Mouse (Mus musculus): ENCODE results near the gene Pes1. TPM values are rescaled to one million over a fixed set of nuclear protein-coding genes. Genes with fewer than 3 reads are reported as not detected.

Gene Pes1
- 78.9 and 81.2 TPM in 2 replicates for polyA plus RNA-seq (2014; fragmentation: Nextera tagmentation; extraction: Ambion mirVana)

DNA sequence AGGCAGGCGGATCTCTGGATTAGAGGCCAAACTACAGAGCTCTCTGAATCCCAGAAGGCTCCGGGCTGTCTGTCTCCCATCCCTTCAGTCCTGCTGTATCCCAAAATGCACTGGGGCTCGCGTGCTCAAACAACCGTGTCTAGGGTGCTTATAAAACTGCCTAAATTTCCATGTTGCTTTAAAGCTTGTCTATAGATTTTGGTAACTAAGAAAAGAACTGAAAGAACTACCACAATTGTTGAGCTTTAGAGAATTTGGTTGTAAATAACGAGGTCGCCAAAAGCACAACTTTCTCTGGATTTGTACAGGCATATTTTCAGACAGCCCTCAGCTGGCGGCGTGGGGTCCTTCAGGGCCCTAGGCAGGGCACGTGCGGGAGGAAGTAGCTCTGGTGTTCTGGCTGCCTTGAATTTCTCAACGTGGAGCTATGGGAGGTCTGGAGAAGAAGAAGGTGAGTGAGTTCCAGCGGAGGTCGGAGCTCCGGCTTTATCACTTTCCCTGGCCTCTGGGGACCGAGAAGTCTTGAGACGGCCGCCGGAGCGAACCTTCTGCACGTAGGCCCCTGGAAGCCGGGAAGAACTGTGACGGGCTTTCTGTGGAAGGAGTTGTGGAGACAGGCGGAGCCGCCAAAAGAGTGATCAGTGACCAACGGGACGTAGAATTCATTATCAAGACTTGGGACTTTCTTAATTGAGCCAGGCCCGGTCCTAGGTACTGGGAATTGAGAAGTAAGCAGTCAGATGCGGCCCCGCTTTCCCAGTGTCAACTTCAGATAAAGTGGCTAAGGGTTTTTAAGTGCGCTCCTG lies at the start of gene Pes1:
TSS of gene Pes1 (plus strand) at position 366 of the 806 bp plus-strand sequence.
- H3K36me3 ChIP-seq (replicated peaks; ENCODE audit: control insufficient read depth, insufficient read depth, low read depth, low read length), result no peaks in the 10 kb centered on the region
- peak within 1 kb of the TSS; percentile 81 for H3K4me3 ChIP-seq (ENCODE audit: low read depth, low read length)
- no peak within 1 kb of the TSS for H3K27ac ChIP-seq (replicated peaks; ENCODE audit: low read depth, low read length)
- no peaks in the 10 kb centered on the region for H3K4me1 ChIP-seq (ENCODE audit: control insufficient read depth, insufficient read depth, low read length)
- H3K27me3 ChIP-seq (ENCODE audit: control insufficient read depth, insufficient read depth, low read length), result no peaks in the 10 kb centered on the region
- H3K9ac ChIP-seq (replicated peaks; ENCODE audit: low read length), result peak within 1 kb of the TSS; percentile 85
- peak; percentile 87 for DNase-seq (ENCODE audit: low spot score)
- H3K9me3 ChIP-seq (replicated peaks; ENCODE audit: control insufficient read depth, low read length), result no peaks in the 10 kb centered on the region
- peak; percentile 85 for ATAC-seq (replicated peaks; ENCODE audit: insufficient number of reproducible peaks, low FRiP score, low TSS enrichment, low read depth)
- H3K4me2 ChIP-seq (ENCODE audit: low read depth, low read length), result peak within 1 kb of the TSS; percentile 40
- under 1% methylated on average over 31 of the region's 31 CpGs for WGBS

DNA sequence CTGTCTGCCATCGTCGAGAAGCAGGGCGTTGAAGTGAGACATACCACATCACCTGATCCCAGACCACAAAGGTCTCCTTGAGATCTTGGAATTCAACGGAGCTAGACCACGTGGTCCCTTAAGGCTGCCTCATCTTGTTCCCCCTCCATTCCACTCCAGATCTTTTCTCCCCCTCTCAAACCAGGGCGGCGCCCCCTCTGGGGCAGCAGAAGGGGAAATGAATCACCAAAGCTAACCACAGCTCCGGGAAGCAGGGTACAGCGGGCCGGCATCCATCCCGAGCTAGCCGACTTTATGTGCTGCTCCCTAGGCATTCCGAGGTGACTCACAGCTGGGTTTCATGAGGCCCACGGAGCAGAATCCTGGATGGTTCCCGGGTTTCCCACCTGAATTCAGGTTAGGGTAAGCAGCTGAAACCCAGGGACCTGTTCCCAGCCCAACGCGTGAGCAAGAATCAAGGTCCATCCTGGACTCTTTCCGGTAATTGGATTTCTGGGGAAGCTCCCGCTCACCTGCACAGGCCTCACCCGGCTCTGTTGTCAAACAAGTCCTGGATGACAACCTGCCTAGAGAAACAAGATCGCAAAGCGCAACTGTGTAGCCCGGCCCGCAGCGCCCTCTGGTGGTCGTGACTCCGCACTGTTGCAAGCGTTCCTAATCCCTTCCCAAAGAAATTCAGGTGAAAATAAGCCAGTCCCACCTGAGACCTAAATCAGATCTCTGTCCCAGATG lies 49.5 kb upstream of the Pes1 start, which contains the start of gene Slc35e4:
TSS of gene Slc35e4 (minus strand) at position 556 of the 732 bp plus-strand sequence.
- H3K36me3 ChIP-seq (replicated peaks; ENCODE audit: control insufficient read depth, insufficient read depth, low read depth, low read length), result no peaks in the 10 kb centered on the region
- ATAC-seq (replicated peaks; ENCODE audit: insufficient number of reproducible peaks, low FRiP score, low TSS enrichment, low read depth) (peak; percentile 16; the same call in 1 of the 2 replicates), DNase-seq (ENCODE audit: low spot score) (peak; percentile 87)
- WGBS, result under 1% methylated on average over 28 of the region's 28 CpGs
- H3K4me1 ChIP-seq (ENCODE audit: control insufficient read depth, insufficient read depth, low read length), result peaks cover 3% of the 10 kb centered on the region; the same call in 1 of the 2 replicates
- H3K4me2 ChIP-seq (ENCODE audit: low read depth, low read length), result peak within 1 kb of the TSS; percentile 92
- H3K9ac ChIP-seq (replicated peaks; ENCODE audit: low read length), result peak within 1 kb of the TSS; percentile 60
- peak within 1 kb of the TSS; percentile 53 for H3K4me3 ChIP-seq (ENCODE audit: low read depth, low read length)
- peak within 1 kb of the TSS; percentile 3; the same call in 1 of the 2 replicates for H3K27ac ChIP-seq (replicated peaks; ENCODE audit: low read depth, low read length)
- H3K27me3 ChIP-seq (ENCODE audit: control insufficient read depth, insufficient read depth, low read length), result peaks cover 3% of the 10 kb centered on the region
- no peaks in the 10 kb centered on the region for H3K9me3 ChIP-seq (replicated peaks; ENCODE audit: control insufficient read depth, low read length)

DNA sequence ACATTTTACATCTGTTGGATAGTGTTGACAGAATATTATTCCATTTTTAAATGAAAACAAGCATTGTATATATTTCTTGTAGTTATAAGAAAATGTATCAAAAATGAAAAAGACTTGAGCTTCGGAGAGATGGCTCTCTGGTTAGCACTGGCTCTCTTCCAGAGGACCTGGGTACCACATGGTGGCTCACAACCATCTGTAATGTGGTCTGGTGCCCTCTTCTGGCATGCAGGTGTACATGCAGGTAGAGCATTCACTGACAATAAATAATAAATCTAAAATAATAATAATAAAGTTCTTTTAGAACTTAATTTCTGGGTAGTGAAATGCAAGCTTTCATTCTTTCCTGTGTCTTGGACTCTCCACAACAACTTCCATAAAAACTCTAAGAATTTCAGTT lies 45.0 kb upstream of the Pes1 start:
- H3K4me1 ChIP-seq (ENCODE audit: control insufficient read depth, insufficient read depth, low read length), result no peaks in the 10 kb centered on the region
- H3K4me2 ChIP-seq (ENCODE audit: low read depth, low read length), result no peak overlapping the region
- H3K27me3 ChIP-seq (ENCODE audit: control insufficient read depth, insufficient read depth, low read length), result no peaks in the 10 kb centered on the region
- no peaks in the 10 kb centered on the region for H3K36me3 ChIP-seq (replicated peaks; ENCODE audit: control insufficient read depth, insufficient read depth, low read depth, low read length)
- WGBS, result 67% methylated on average over 1 of the region's 1 CpGs
- peak; percentile 33 for DNase-seq (ENCODE audit: low spot score)
- H3K9me3 ChIP-seq (replicated peaks; ENCODE audit: control insufficient read depth, low read length), result no peaks in the 10 kb centered on the region
- no peak overlapping the region for H3K27ac ChIP-seq (replicated peaks; ENCODE audit: low read depth, low read length)
- no peak overlapping the region for H3K9ac ChIP-seq (replicated peaks; ENCODE audit: low read length)
- no peak for ATAC-seq (replicated peaks; ENCODE audit: insufficient number of reproducible peaks, low FRiP score, low TSS enrichment, low read depth)
- H3K4me3 ChIP-seq (ENCODE audit: low read depth, low read length), result no peak overlapping the region

DNA sequence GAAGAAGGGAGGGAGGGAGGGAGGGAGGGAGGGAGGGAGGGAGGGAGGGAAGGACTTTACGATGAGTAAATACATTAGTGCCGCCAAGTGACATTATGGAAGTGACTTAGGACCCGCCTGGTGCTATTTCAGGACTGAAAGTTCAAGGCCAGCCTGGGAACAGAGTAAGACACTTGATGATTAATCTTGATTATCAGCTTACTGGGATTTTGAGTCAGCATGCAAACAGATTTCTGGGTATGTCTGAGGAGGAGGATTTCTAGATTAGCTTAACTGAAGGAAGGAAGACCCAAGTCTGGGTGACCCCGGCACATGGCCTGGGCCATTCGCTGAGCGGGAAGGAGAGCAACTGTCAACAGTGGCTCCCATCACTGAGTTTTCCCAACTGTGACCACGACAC lies 43.3 kb upstream of the Pes1 start:
- no peaks in the 10 kb centered on the region for H3K36me3 ChIP-seq (replicated peaks; ENCODE audit: control insufficient read depth, insufficient read depth, low read depth, low read length)
- no peaks in the 10 kb centered on the region for H3K9me3 ChIP-seq (replicated peaks; ENCODE audit: control insufficient read depth, low read length)
- H3K27ac ChIP-seq (replicated peaks; ENCODE audit: low read depth, low read length), result no peak overlapping the region
- WGBS, result 87% methylated on average over 7 of the region's 7 CpGs
- no peak overlapping the region for H3K4me2 ChIP-seq (ENCODE audit: low read depth, low read length)
- DNase-seq (ENCODE audit: low spot score) (no peak), ATAC-seq (replicated peaks; ENCODE audit: insufficient number of reproducible peaks, low FRiP score, low TSS enrichment, low read depth) (no peak)
- no peaks in the 10 kb centered on the region for H3K27me3 ChIP-seq (ENCODE audit: control insufficient read depth, insufficient read depth, low read length)
- H3K4me1 ChIP-seq (ENCODE audit: control insufficient read depth, insufficient read depth, low read length), result no peaks in the 10 kb centered on the region
- H3K9ac ChIP-seq (replicated peaks; ENCODE audit: low read length), result no peak overlapping the region
- no peak overlapping the region for H3K4me3 ChIP-seq (ENCODE audit: low read depth, low read length)

DNA sequence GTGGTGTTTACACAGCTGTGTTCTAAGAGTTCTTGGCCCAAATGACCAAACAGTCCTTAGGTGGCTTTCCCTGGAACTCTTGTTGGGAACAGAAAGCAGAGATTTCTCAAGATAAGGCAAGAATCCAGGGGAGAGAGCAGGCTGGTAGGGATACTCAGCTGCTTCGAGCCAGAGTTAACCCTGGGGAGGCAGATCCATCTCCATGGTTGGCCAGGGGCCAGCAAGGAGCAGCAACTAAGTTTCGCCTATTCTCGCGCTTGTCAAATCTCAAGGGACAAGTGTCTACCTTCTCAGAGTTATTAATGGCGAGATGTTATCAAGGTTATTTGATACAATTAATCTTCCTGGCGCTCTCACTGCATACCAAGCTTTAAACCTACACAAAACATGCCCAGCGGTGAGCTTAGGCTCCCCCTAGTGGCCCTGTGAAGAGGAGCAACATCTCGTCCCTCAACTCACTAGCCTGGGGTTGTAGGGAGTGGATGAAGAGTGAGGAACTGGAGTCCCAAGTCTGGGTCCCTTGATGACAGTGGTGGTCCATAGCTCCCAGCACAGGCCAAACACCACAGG lies 42.4 kb upstream of the Pes1 start:
- Histone ChIP-seq H3K27ac (replicated peaks; ENCODE audit: low read depth, low read length) (no peak overlapping the region), H3K36me3 (replicated peaks; ENCODE audit: control insufficient read depth, insufficient read depth, low read depth, low read length) (no peaks in the 10 kb centered on the region), H3K27me3 (ENCODE audit: control insufficient read depth, insufficient read depth, low read length) (no peaks in the 10 kb centered on the region), H3K9ac (replicated peaks; ENCODE audit: low read length) (no peak overlapping the region), H3K4me1 (ENCODE audit: control insufficient read depth, insufficient read depth, low read length) (no peaks in the 10 kb centered on the region), H3K4me2 (ENCODE audit: low read depth, low read length) (no peak overlapping the region), H3K9me3 (replicated peaks; ENCODE audit: control insufficient read depth, low read length) (no peaks in the 10 kb centered on the region), H3K4me3 (ENCODE audit: low read depth, low read length) (no peak overlapping the region)
- ATAC-seq (replicated peaks; ENCODE audit: insufficient number of reproducible peaks, low FRiP score, low TSS enrichment, low read depth) (no peak), DNase-seq (ENCODE audit: low spot score) (peak; percentile 71)
- 32% methylated on average over 8 of the region's 8 CpGs for WGBS

DNA sequence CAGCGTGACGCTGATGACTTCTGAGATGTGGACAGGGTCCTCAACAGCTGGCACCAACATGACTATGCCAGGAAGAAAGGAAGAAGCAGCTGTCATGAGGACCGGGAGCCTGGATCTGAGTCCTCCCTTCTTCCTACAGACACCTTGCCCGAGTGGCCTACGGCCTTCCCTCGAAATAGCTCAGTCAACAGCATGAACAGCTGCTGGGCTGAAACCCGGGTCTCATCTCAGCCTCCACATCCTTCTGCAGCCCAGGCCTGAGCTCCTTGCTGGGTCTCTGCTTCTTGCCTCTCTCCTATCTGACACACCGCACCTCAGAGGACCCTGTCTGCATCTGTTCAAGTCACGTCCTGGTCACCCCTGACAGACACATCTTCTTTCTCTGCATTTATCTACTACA lies 41.7 kb upstream of the Pes1 start:
- WGBS, result 94% methylated on average over 7 of the region's 9 CpGs
- no peaks in the 10 kb centered on the region for H3K36me3 ChIP-seq (replicated peaks; ENCODE audit: control insufficient read depth, insufficient read depth, low read depth, low read length)
- no peak for ATAC-seq (replicated peaks; ENCODE audit: insufficient number of reproducible peaks, low FRiP score, low TSS enrichment, low read depth)

DNA sequence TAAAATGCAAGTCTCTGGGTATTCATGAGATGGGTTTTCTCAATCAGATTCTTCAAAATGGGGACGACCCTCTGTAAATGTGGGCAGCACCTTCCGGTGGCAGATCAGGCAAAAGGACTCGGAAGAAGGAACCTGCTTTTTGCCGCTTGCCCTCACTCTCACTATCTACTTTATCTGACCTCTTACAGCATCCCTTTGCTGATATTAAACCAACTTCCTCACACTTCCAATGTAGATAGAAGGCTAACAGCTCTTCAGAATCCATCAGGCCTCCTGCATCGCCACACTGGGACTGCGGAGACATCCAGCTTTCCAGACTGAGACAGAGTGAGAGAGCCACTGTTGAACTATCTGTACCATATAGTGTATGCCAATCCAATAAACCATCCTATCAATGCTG lies 41.0 kb upstream of the Pes1 start:
- Histone ChIP-seq H3K9ac (replicated peaks; ENCODE audit: low read length) (no peak overlapping the region), H3K4me3 (ENCODE audit: low read depth, low read length) (no peak overlapping the region), H3K9me3 (replicated peaks; ENCODE audit: control insufficient read depth, low read length) (no peaks in the 10 kb centered on the region), H3K27ac (replicated peaks; ENCODE audit: low read depth, low read length) (no peak overlapping the region), H3K4me1 (ENCODE audit: control insufficient read depth, insufficient read depth, low read length) (no peaks in the 10 kb centered on the region), H3K36me3 (replicated peaks; ENCODE audit: control insufficient read depth, insufficient read depth, low read depth, low read length) (no peaks in the 10 kb centered on the region), H3K27me3 (ENCODE audit: control insufficient read depth, insufficient read depth, low read length) (no peaks in the 10 kb centered on the region), H3K4me2 (ENCODE audit: low read depth, low read length) (no peak overlapping the region)
- ATAC-seq (replicated peaks; ENCODE audit: insufficient number of reproducible peaks, low FRiP score, low TSS enrichment, low read depth) (no peak), DNase-seq (ENCODE audit: low spot score) (no peak)
- whole genome bisulfite sequencing, result 94% methylated on average over 6 of the region's 6 CpGs

More for the DNA sequence above, 41.7 kb upstream of the Pes1 start:
- Histone ChIP-seq H3K4me1 (ENCODE audit: control insufficient read depth, insufficient read depth, low read length) (no peaks in the 10 kb centered on the region), H3K4me2 (ENCODE audit: low read depth, low read length) (no peak overlapping the region), H3K27ac (replicated peaks; ENCODE audit: low read depth, low read length) (no peak overlapping the region), H3K4me3 (ENCODE audit: low read depth, low read length) (no peak overlapping the region), H3K27me3 (ENCODE audit: control insufficient read depth, insufficient read depth, low read length) (no peaks in the 10 kb centered on the region), H3K9ac (replicated peaks; ENCODE audit: low read length) (no peak overlapping the region), H3K9me3 (replicated peaks; ENCODE audit: control insufficient read depth, low read length) (no peaks in the 10 kb centered on the region)
- DNase-seq (ENCODE audit: low spot score), result no peak
